Mouse (Mus musculus) liver, embryonic 11.5 days (tissue): ENCODE data around the gene Uqcrh. TPM values are rescaled to one million over a fixed set of nuclear protein-coding genes. Genes with fewer than 3 reads are reported as not detected.

Experiments
- ATAC-seq: fragments of 200-750 bp; cut with Nextera tagmentation; replicated peaks from 2 replicates; pipeline ENCODE4 v1.8.0; 2017; ENCODE audit warnings: moderate number of reproducible peaks, mild to moderate bottlenecking, moderate TSS enrichment, moderate library complexity; ENCODE audit not compliant: low FRiP score
- DNase-seq: peaks from one replicate; pipeline ENCODE4 v3.0.0-alpha.2; 2017; ENCODE audit warnings: low spot score
- H3K27ac ChIP-seq: fragments of 300-500 bp; sonication (generic); 2 replicates; pipeline ENCODE4 v1.5.1; 2014; ENCODE audit warnings: mild to moderate bottlenecking, low read depth, low read length, control low read depth
- H3K27me3 ChIP-seq: fragments of 300-500 bp; sonication (generic); replicated peaks from 2 replicates; pipeline ENCODE4 v1.6.1; 2014; ENCODE audit warnings: low read length, mixed read lengths; ENCODE audit not compliant: control insufficient read depth, insufficient read depth
- H3K36me3 ChIP-seq: fragments of 300-500 bp; sonication (generic); 2 replicates; pipeline ENCODE4 v1.6.1; 2014; ENCODE audit warnings: mild to moderate bottlenecking, low read length, moderate library complexity, mixed read lengths; ENCODE audit not compliant: control insufficient read depth, insufficient read depth
- H3K4me1 ChIP-seq: fragments of 300-500 bp; sonication (generic); replicated peaks from 2 replicates; pipeline ENCODE4 v1.6.1; 2014; ENCODE audit warnings: low read length, mixed read lengths; ENCODE audit not compliant: control insufficient read depth, insufficient read depth
- H3K4me2 ChIP-seq: fragments of 300-500 bp; sonication (generic); 2 replicates; pipeline ENCODE4 v1.6.1; 2014; ENCODE audit warnings: mild to moderate bottlenecking, control low read depth, moderate library complexity
- H3K4me3 ChIP-seq: fragments of 300-500 bp; sonication (generic); 2 replicates; pipeline ENCODE4 v1.5.1; 2014; ENCODE audit warnings: low read depth, low read length, control low read depth
- H3K9ac ChIP-seq: fragments of 300-500 bp; sonication (generic); 2 replicates; pipeline ENCODE4 v1.6.1; 2014; ENCODE audit warnings: low read depth, low read length, control low read depth
- H3K9me3 ChIP-seq: fragments of 300-500 bp; sonication (generic); 2 replicates; pipeline ENCODE4 v1.6.1; 2016; ENCODE audit warnings: low read length, inconsistent platforms, mixed read lengths; ENCODE audit not compliant: control insufficient read depth
- WGBS: fragments of 180-500 bp; shearing (Covaris S2); extraction: QIAGEN DNeasy Blood & Tissue Kit; methylation state at CpG from one replicate; pipeline ENCODE4 v1.1.7; 2014; 5-methylcytosine and 5-hydroxymethylcytosine counted together
- polyA plus RNA-seq: library from polyadenylated mRNA; unstranded; fragments of >200 nt; fragmentation: Nextera tagmentation; extraction: Ambion mirVana; gene quantifications from 2 replicates; pipeline ENCODE4 v1.2.1, GENCODE M21; 2014

The Uqcrh gene
- polyA plus RNA-seq, result 483 and 529 TPM in 2 replicates

- ATAC-seq (peak; percentile 90), DNase-seq (peak; percentile 95)
- H3K4me2 ChIP-seq, result peak within 1 kb of the TSS; percentile 90
- peaks cover 20% of the 10 kb centered on the region for H3K4me1 ChIP-seq
- H3K27me3 ChIP-seq, result no peaks in the 10 kb centered on the region
- peak within 1 kb of the TSS; percentile 98 for H3K4me3 ChIP-seq
- H3K9ac ChIP-seq, result peak within 1 kb of the TSS; percentile 99
- H3K9me3 ChIP-seq, result no peaks in the 10 kb centered on the region
- under 1% methylated on average over 55 of the region's 55 CpGs for WGBS
- H3K27ac ChIP-seq, result peak within 1 kb of the TSS; percentile 94
- peaks cover 7% of the 10 kb centered on the region for H3K36me3 ChIP-seq
Measured at GRCm38 (mm10) chr4:116074861-116075620, at the start of gene Uqcrh, which contains the start of gene Lrrc41. Uqcrh (minus strand) TSS chr4:116075071. Lrrc41 (plus strand) TSS chr4:116075269.

DNA sequence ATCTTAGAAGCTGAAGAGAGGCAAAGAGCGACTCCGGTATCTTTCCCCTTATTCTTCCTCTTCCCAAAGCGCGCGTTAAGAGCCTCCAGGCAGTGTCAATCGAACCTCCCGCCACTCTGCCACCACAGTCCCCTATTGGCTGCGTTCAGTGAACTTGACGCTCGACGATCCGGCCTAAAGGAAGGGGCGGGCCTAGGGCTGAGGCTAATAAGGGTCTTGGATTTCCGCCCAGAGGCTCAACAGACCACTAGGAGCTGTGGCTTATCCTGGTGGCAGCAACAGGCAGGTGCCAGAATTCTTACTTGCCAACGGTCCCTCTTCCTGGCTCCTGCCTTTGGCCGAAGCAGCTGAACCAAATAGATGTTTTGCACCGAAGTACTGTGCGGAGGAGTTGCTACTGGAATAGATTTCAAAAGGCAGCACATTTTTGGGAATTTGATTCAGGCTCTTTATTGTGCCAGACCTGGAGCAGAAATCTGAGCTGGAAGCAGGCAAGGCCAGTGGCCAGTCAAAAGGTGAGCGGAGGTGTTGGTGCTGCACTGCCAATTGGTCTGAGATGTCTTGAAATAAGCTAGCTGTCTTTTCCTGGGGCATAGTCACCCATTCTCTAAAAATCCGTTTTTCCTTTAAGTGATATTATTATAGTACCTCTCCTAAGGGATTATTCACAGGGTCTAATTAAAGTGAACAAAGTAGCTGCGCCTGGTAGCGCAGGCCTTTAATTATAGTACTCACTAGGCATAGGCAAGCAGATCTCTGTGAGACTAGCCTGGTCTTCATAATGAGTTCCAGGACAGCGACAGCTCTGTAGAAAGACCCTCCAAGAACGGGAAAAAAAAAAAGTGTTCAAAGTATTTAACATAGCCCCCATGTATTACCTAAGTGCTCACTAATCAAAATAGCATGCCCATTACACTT, 49.0 kb upstream of the Uqcrh start, which contains the start of the genes Rad54l and Pomgnt1:
Gene Rad54l (minus strand): TSS at position 89 of the 918 bp plus-strand sequence.
Gene Pomgnt1 (plus strand): TSS at position 239 of the 918 bp plus-strand sequence.
- Histone ChIP-seq H3K27me3 (no peaks in the 10 kb centered on the region), H3K9me3 (no peaks in the 10 kb centered on the region), H3K4me2 (peak within 1 kb of the TSS; percentile 83), H3K27ac (peak within 1 kb of the TSS; percentile 55), H3K4me1 (peaks cover 18% of the 10 kb centered on the region), H3K4me3 (peak within 1 kb of the TSS; percentile 67), H3K9ac (peak within 1 kb of the TSS; percentile 89), H3K36me3 (no peaks in the 10 kb centered on the region; the same call in 1 of the 2 replicates)
- peak; percentile 88 for DNase-seq
- peak; percentile 96 for ATAC-seq
- 6% methylated on average over 24 of the region's 24 CpGs for WGBS

DNA sequence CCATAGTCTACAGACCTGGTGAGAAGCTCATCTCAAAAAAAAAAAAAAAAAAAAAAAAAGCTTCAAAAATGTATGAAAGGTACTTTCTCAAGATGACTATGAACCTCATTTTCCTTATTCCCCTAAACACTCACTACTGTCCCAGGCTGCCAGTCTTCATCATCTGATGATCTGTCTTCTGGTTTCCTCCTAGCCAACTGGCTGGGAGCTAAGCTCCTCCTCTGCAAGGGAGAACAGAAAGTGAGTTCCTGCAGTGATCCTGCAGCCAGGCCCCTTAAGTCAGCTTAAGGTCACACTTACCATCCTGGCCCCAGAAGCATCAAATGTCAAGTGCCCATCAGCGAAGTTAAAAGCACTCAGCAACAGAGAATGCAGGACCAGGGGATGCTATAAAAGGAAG, 47.9 kb upstream of the Uqcrh start:
- DNase-seq (no peak), ATAC-seq (no peak)
- no peaks in the 10 kb centered on the region for H3K27me3 ChIP-seq
- H3K4me2 ChIP-seq, result peak overlapping the region; percentile 83
- H3K27ac ChIP-seq, result peak overlapping the region; percentile 30; the same call in 1 of the 2 replicates
- H3K36me3 ChIP-seq, result no peaks in the 10 kb centered on the region; the same call in 1 of the 2 replicates
- peak overlapping the region; percentile 71 for H3K9ac ChIP-seq
- WGBS, result 0% methylated on average over 1 of the region's 1 CpGs
- peak overlapping the region; percentile 67 for H3K4me3 ChIP-seq
- peaks cover 18% of the 10 kb centered on the region for H3K4me1 ChIP-seq
- H3K9me3 ChIP-seq, result no peaks in the 10 kb centered on the region

DNA sequence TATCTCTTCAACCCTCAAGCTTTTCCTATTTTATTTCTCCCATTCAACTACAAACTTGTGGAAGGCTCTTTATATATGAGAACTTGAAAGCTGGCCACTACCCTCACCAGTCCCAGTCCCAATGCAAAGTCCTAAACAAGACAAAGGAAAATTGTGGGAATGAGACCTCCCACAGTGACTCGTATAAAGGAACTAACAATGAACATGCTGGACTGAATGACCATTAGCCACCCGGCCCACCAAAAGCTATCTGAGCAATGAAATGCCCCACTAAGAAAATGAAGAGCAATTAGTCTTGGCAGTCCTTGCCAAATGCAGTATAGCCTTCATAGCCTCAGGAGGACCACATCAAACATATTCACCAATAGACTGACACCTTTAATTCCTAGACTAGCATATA, 36.6 kb upstream of the Uqcrh start:
- Histone ChIP-seq H3K9ac (no peak overlapping the region), H3K4me1 (no peaks in the 10 kb centered on the region), H3K4me2 (no peak overlapping the region), H3K4me3 (no peak overlapping the region), H3K36me3 (peaks cover 21% of the 10 kb centered on the region), H3K9me3 (no peaks in the 10 kb centered on the region), H3K27me3 (no peaks in the 10 kb centered on the region), H3K27ac (no peak overlapping the region)
- DNase-seq (no peak), ATAC-seq (no peak)
- WGBS, result 79% methylated on average over 2 of the region's 2 CpGs

DNA sequence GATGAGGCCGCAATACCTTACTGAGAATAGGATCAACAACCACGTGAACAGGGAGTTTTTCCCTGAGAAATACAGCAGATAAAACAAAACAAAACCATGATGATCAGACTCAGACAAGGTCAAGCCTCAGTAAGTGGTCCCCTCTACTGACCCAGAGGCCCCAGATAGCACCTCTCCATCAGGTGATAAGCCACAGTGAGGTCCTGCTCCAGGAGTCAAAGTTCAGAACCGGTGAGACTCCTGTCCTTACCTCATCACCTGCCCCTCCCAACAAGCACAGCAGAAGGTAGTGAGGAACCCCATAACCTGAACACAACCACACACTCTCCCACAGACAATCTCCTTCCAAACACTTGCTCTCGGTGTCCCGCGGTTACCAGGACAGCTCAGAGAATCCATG, 35.8 kb upstream of the Uqcrh start:
- Histone ChIP-seq H3K27me3 (no peaks in the 10 kb centered on the region), H3K9me3 (no peaks in the 10 kb centered on the region), H3K36me3 (peaks cover 21% of the 10 kb centered on the region), H3K9ac (no peak overlapping the region), H3K4me3 (no peak overlapping the region), H3K27ac (no peak overlapping the region), H3K4me1 (no peaks in the 10 kb centered on the region), H3K4me2 (no peak overlapping the region)
- 90% methylated on average over 6 of the region's 6 CpGs for WGBS
- no peak for DNase-seq
- no peak; the same call in 1 of the 2 replicates for ATAC-seq

DNA sequence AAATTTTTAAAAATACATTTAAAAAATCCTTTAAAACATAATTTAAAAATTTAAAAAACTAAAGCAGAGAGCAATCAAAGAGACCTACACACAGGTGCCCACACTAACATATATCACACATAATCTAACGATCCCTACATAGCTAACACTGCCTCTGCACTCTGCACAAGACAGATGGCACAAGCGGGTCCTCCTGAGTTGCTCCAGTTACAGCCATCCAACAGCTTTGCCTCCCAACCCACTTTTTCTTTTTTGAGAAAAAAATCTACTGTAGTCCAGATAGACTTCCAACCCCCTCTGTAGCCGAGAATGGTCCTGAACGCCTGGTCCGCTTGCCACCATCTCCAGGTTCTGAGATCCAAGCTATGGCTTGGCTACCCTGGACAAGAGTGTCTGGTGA, 30.4 kb upstream of the Uqcrh start:
- H3K4me2 ChIP-seq, result no peak overlapping the region
- 92% methylated on average over 5 of the region's 5 CpGs for WGBS

GRCm38 (mm10) chr4:116100959-116101358, 26.1 kb upstream of the Uqcrh start:
- Histone ChIP-seq H3K4me3 (no peak overlapping the region), H3K9me3 (no peaks in the 10 kb centered on the region), H3K27ac (peak overlapping the region; percentile 72), H3K4me1 (peaks cover 17% of the 10 kb centered on the region), H3K27me3 (no peaks in the 10 kb centered on the region), H3K9ac (no peak overlapping the region), H3K4me2 (no peak overlapping the region; the same call in 1 of the 2 replicates), H3K36me3 (peaks cover 48% of the 10 kb centered on the region)
- DNase-seq, result no peak
- 46% methylated on average over 7 of the region's 7 CpGs for WGBS
- peak; percentile 90 for ATAC-seq

More for the DNA sequence above, 30.4 kb upstream of the Uqcrh start:
- Histone ChIP-seq H3K27me3 (no peaks in the 10 kb centered on the region), H3K4me1 (peaks cover 16% of the 10 kb centered on the region), H3K9ac (no peak overlapping the region), H3K4me3 (no peak overlapping the region), H3K27ac (no peak overlapping the region), H3K9me3 (no peaks in the 10 kb centered on the region), H3K36me3 (peaks cover 29% of the 10 kb centered on the region)
- ATAC-seq, result no peak
- DNase-seq, result no peak

DNA sequence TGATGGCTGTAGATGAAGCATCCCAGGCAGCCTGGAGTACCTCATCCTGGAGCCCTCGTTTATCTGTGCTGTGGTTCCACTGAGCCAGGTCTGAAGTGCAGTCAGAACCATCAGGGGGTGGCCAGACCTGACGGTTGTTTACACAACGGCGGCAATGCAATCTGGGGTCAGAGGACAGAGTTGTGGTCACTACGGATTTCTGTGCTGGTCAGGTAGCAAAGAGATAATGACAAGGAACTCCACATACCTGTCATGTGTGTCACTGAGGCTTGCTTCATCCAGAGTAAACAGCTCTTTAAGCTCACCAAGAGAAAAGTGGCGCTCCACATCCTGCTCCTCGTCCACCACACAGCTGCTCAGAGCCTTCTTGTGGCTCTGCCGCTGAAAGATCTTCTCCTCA, 22.3 kb upstream of the Uqcrh start:
- H3K9me3 ChIP-seq, result no peaks in the 10 kb centered on the region
- no peaks in the 10 kb centered on the region for H3K27me3 ChIP-seq
- DNase-seq, result no peak
- H3K9ac ChIP-seq, result no peak overlapping the region
- no peak overlapping the region for H3K4me3 ChIP-seq
- peaks cover 17% of the 10 kb centered on the region for H3K4me1 ChIP-seq
- 71% methylated on average over 8 of the region's 8 CpGs for WGBS
- ATAC-seq, result no peak
- H3K36me3 ChIP-seq, result peaks cover 51% of the 10 kb centered on the region
- no peak overlapping the region for H3K4me2 ChIP-seq
- H3K27ac ChIP-seq, result 0 out of 2 replicates have a peak overlapping the region, but pooled peaks have one; percentile 5
